8 mouse cellular contexts compared by ENCODE assay signal in genomic region chr2:165287202-165287984, GRCm38 (mm10). TPM values are rescaled to one million over a fixed set of nuclear protein-coding genes. Genes with fewer than 3 reads are reported as not detected.
A peak's percentile ranks its signal among the peaks of the same experiment; 100 is the strongest.
DNase-seq lines count a peak whose midpoint lies in the region; ATAC-seq and TF ChIP-seq lines count a peak whose summit lies in the region.

Gene Slc35c2, minus strand, starts transcription at chr2:165287869.

- H3K27me3 ChIP-seq in forebrain, embryonic 10.5 days (ENCODE audit: poor library complexity, severe bottlenecking) = no peaks in the 10 kb centered on the region
- H3K27me3 ChIP-seq in heart, embryonic 15.5 days = no peaks in the 10 kb centered on the region
- H3K27me3 ChIP-seq in liver, embryonic 14.5 days (ENCODE audit: control insufficient read depth, insufficient read depth, low read length) = no peaks in the 10 kb centered on the region
- no peaks in the 10 kb centered on the region for H3K27me3 ChIP-seq in neural tube, embryonic 12.5 days (replicated peaks)

- peak within 1 kb of the TSS; percentile 75 for H3K4me3 ChIP-seq in forebrain, embryonic 10.5 days
- peak within 1 kb of the TSS; percentile 71 for H3K4me3 ChIP-seq in heart, embryonic 15.5 days
- H3K4me3 ChIP-seq in liver, embryonic 14.5 days (ENCODE audit: insufficient read depth in 1 of 2, low read depth in 2 of 2, low read length in 2 of 2) = peak within 1 kb of the TSS; percentile 80 to 88
- peak within 1 kb of the TSS; percentile 60 for H3K4me3 ChIP-seq in neural tube, embryonic 12.5 days

- no peaks in the 10 kb centered on the region for H3K9me3 ChIP-seq in forebrain, embryonic 10.5 days
- H3K9me3 ChIP-seq in heart, embryonic 15.5 days (replicated peaks) = no peaks in the 10 kb centered on the region
- no peaks in the 10 kb centered on the region for H3K9me3 ChIP-seq in liver, embryonic 14.5 days (ENCODE audit: control insufficient read depth, low read length)
- no peaks in the 10 kb centered on the region for H3K9me3 ChIP-seq in neural tube, embryonic 12.5 days

- H3K4me1 ChIP-seq in forebrain, embryonic 10.5 days = peaks cover 33% of the 10 kb centered on the region
- H3K4me1 ChIP-seq in heart, embryonic 15.5 days (replicated peaks) = peaks cover 21% of the 10 kb centered on the region
- H3K4me1 ChIP-seq in liver, embryonic 14.5 days (replicated peaks; ENCODE audit: control insufficient read depth in 2 of 2, insufficient read depth in 2 of 2, low read length in 1 of 2) = peaks cover 8% of the 10 kb centered on the region in 2 experiments
- peaks cover 17% of the 10 kb centered on the region for H3K4me1 ChIP-seq in neural tube, embryonic 12.5 days

- H3K27ac ChIP-seq in forebrain, embryonic 10.5 days = peak within 1 kb of the TSS; percentile 88
- H3K27ac ChIP-seq in heart, embryonic 15.5 days = peak within 1 kb of the TSS; percentile 71
- no peak within 1 kb of the TSS for H3K27ac ChIP-seq in liver, embryonic 14.5 days
- H3K27ac ChIP-seq in neural tube, embryonic 12.5 days = no peak within 1 kb of the TSS; the same call in 1 of the 2 replicates

- peak within 1 kb of the TSS; percentile 94 for H3K4me2 ChIP-seq in heart, embryonic 15.5 days
- peak within 1 kb of the TSS; percentile 67 for H3K4me2 ChIP-seq in liver, embryonic 14.5 days (ENCODE audit: low read depth)
- H3K4me2 ChIP-seq in neural tube, embryonic 12.5 days (replicated peaks) = peak within 1 kb of the TSS; percentile 90

- peaks cover 43% of the 10 kb centered on the region for H3K36me3 ChIP-seq in forebrain, embryonic 10.5 days (replicated peaks)
- H3K36me3 ChIP-seq in heart, embryonic 15.5 days = peaks cover 23% of the 10 kb centered on the region
- H3K36me3 ChIP-seq in liver, embryonic 14.5 days (replicated peaks; ENCODE audit: control insufficient read depth, insufficient read depth, low read depth) = no peaks in the 10 kb centered on the region
- peaks cover 39% of the 10 kb centered on the region for H3K36me3 ChIP-seq in neural tube, embryonic 12.5 days

- WGBS in forebrain, embryonic 10.5 days = 2% methylated on average over 49 of the region's 49 CpGs
- under 1% methylated on average over 49 of the region's 49 CpGs for whole genome bisulfite sequencing in heart, embryonic 15.5 days
- under 1% methylated on average over 49 of the region's 49 CpGs for WGBS in liver, embryonic 14.5 days (ENCODE audit: insufficient replicate concordance)
- 1% methylated on average over 49 of the region's 49 CpGs for WGBS in neural tube, embryonic 12.5 days

- no peak for TF ChIP-seq EP300 in liver, embryonic 14.5 days (IDR thresholded peaks at IDR 0.05; ENCODE audit: low read depth)

- peak within 1 kb of the TSS; percentile 70 for H3K9ac ChIP-seq in heart, embryonic 15.5 days
- peak within 1 kb of the TSS; percentile 74 for H3K9ac ChIP-seq in liver, embryonic 14.5 days (replicated peaks)
- H3K9ac ChIP-seq in neural tube, embryonic 12.5 days = peak within 1 kb of the TSS; percentile 58

- TF ChIP-seq CTCF in liver, embryonic 14.5 days (IDR thresholded peaks at IDR 0.05; ENCODE audit: low read depth) = peak; percentile 41; the same call in 1 of the 2 replicates

- peak; percentile 88 for ATAC-seq in CD4-positive, CD25-positive, alpha-beta regulatory T cell, adult 4 months
- peak; percentile 88 for ATAC-seq in heart, embryonic 15.5 days (replicated peaks; ENCODE audit: insufficient number of reproducible peaks, insufficient read depth, low FRiP score, low read depth)
- peak; percentile 80 for ATAC-seq in liver, embryonic 14.5 days (ENCODE audit: insufficient read depth)
- ATAC-seq in neural tube, embryonic 12.5 days (ENCODE audit: low FRiP score, low read depth) = peak; percentile 95

- DNase-seq in c-Kit-negative CD71-positive TER-119-positive erythroid progenitor cells, embryonic 14.5 days (ENCODE audit: low read depth, low spot score) = peak; percentile 66
- DNase-seq in forebrain, embryonic 10.5 days (ENCODE audit: extremely low spot score, low spot score) = peak; percentile 93
- peak; percentile 95 for DNase-seq in kidney, postnatal 25 days
- DNase-seq in liver, embryonic 14.5 days (ENCODE audit: low read depth in 3 of 3, low spot score in 3 of 3) = peak; percentile 67 to 71 (median 70)
- DNase-seq in telencephalon, adult 2 months (ENCODE audit: low read depth, low spot score) = peak; percentile 92

RNA-seq across cellular contexts. Expression of gene Slc35c2, which starts in this region (rescaled TPM):
- 10 to 100 TPM; 39.2 to 59.8 TPM for polyA plus RNA-seq in CD4-positive, CD25-positive, alpha-beta regulatory T cell, adult 4 months (2017; shearing (Covaris generic))
- 74.9 and 75.4 TPM in 2 replicates for polyA plus RNA-seq in forebrain, embryonic 10.5 days (2016; fragmentation: Nextera tagmentation; extraction: Ambion mirVana)
- polyA plus RNA-seq in heart, embryonic 15.5 days (2015; fragmentation: Nextera tagmentation; extraction: Ambion mirVana) = 32.1 and 45.7 TPM in 2 replicates
- polyA plus RNA-seq in liver, embryonic 14.5 days (2012; rRNA removed) = 20.4 and 28.3 TPM in 2 replicates
- polyA plus RNA-seq in liver, embryonic 14.5 days (2014; fragmentation: Nextera tagmentation; extraction: Ambion mirVana) = 27.3 and 31.3 TPM in 2 replicates
- 52.9 and 59.9 TPM in 2 replicates for polyA plus RNA-seq in neural tube, embryonic 12.5 days (2016; fragmentation: Nextera tagmentation; extraction: Ambion mirVana)

Comparison
In these comparisons a context has a peak if more than half of its experiments do, and no peak if none do; other contexts are left out.
1. H3K27ac ChIP-seq: peak in forebrain, embryonic 10.5 days (single experiment) and heart, embryonic 15.5 days (single experiment); none in liver, embryonic 14.5 days (single experiment) and neural tube, embryonic 12.5 days (single experiment).
2. Peak in every context shown above with its lines, with median percentiles within 50 percentile points of each other: ATAC-seq, DNase-seq, H3K4me3 ChIP-seq, H3K4me2 ChIP-seq and H3K9ac ChIP-seq.